In genomic region chr13:83523232-83523969, GRCm38 (mm10) we compare ENCODE assay signal across 8 mouse cellular contexts. TPM values are rescaled to one million over a fixed set of nuclear protein-coding genes. Genes with fewer than 3 reads are reported as not detected.
DNase-seq lines count a peak whose midpoint lies in the region; ATAC-seq and TF ChIP-seq lines count a peak whose summit lies in the region.

No protein-coding gene starts in this region.

- WGBS in intestine, postnatal 0 days = 3% methylated on average over 35 of the region's 35 CpGs
- WGBS in midbrain, embryonic 14.5 days = 2% methylated on average over 35 of the region's 35 CpGs

- peak overlapping the region; percentile 62 for H3K4me3 ChIP-seq in intestine, postnatal 0 days (ENCODE audit: low read depth, low read length)
- H3K4me3 ChIP-seq in midbrain, embryonic 14.5 days (replicated peaks; ENCODE audit: low read depth, low read length) = peak overlapping the region; percentile 63

- no peak for DNase-seq in frontal cortex, postnatal 25 days (ENCODE audit: low spot score in 2 of 2)
- peak; percentile 82 for DNase-seq in embryo, embryonic 10 days (ENCODE audit: low spot score)
- peak; percentile 99 for DNase-seq in heart, adult 11 months
- DNase-seq in liver = peak; percentile 48
- DNase-seq in midbrain, embryonic 14.5 days = peak; percentile 78
- peak; percentile 65 for DNase-seq in spleen, postnatal 36 days (ENCODE audit: low spot score in 2 of 2)

- ATAC-seq in frontal cortex, adult (ENCODE audit: low TSS enrichment) = peak; percentile 46
- ATAC-seq in intestine, postnatal 0 days = peak; percentile 33; the same call in 1 of the 2 replicates
- ATAC-seq in midbrain, embryonic 14.5 days (ENCODE audit: low FRiP score, low TSS enrichment) = peak; percentile 57

- H3K27ac ChIP-seq in intestine, postnatal 0 days (ENCODE audit: low read depth, low read length) = 0 out of 2 replicates have a peak overlapping the region, but pooled peaks have one; percentile 70
- H3K27ac ChIP-seq in midbrain, embryonic 14.5 days (replicated peaks; ENCODE audit: low read depth, low read length) = no peak overlapping the region; the same call in 1 of the 2 replicates

- H3K4me2 ChIP-seq in intestine, postnatal 0 days (replicated peaks; ENCODE audit: low read depth) = peak overlapping the region; percentile 67
- H3K4me2 ChIP-seq in midbrain, embryonic 14.5 days (ENCODE audit: low read length) = peak overlapping the region; percentile 85

- no peaks in the 10 kb centered on the region for H3K9me3 ChIP-seq in intestine, postnatal 0 days (ENCODE audit: control insufficient read depth)
- no peaks in the 10 kb centered on the region for H3K9me3 ChIP-seq in midbrain, embryonic 14.5 days (ENCODE audit: control insufficient read depth, low read length)

- H3K9ac ChIP-seq in intestine, postnatal 0 days (ENCODE audit: low read depth, low read length) = peak overlapping the region; percentile 50; the same call in 1 of the 2 replicates
- peak overlapping the region; percentile 60; the same call in 1 of the 2 replicates for H3K9ac ChIP-seq in midbrain, embryonic 14.5 days (replicated peaks; ENCODE audit: low read length)

- no peaks in the 10 kb centered on the region for H3K4me1 ChIP-seq in intestine, postnatal 0 days (replicated peaks; ENCODE audit: control insufficient read depth, insufficient read depth, low read length)
- no peaks in the 10 kb centered on the region for H3K4me1 ChIP-seq in midbrain, embryonic 14.5 days (ENCODE audit: control insufficient read depth, insufficient read depth, low read length)

- H3K36me3 ChIP-seq in intestine, postnatal 0 days (ENCODE audit: control insufficient read depth, insufficient read depth) = no peaks in the 10 kb centered on the region
- H3K36me3 ChIP-seq in midbrain, embryonic 14.5 days (ENCODE audit: control insufficient read depth, insufficient read depth, low read length) = no peaks in the 10 kb centered on the region

- TF ChIP-seq CTCF in intestine, postnatal 0 days (IDR thresholded peaks at IDR 0.05; ENCODE audit: low read depth) = no peak

- peaks cover 3% of the 10 kb centered on the region for H3K27me3 ChIP-seq in intestine, postnatal 0 days (replicated peaks; ENCODE audit: control insufficient read depth, insufficient read depth, low read length)
- peaks cover 14% of the 10 kb centered on the region; the same call in 1 of the 2 replicates for H3K27me3 ChIP-seq in midbrain, embryonic 14.5 days (ENCODE audit: control insufficient read depth, insufficient read depth, low read length)

RNA-seq across cellular contexts. Expression of gene Mef2c, which starts 19.6 kb away (rescaled TPM):
- polyA plus RNA-seq in intestine, postnatal 0 days (2015; fragmentation: Nextera tagmentation; extraction: Ambion mirVana) = 19.2 and 20.9 TPM in 2 replicates
- polyA plus RNA-seq in midbrain, embryonic 14.5 days (2014; fragmentation: Nextera tagmentation; extraction: Ambion mirVana) = 25.0 and 27.8 TPM in 2 replicates

Comparison
In these comparisons a context has a peak if more than half of its experiments do, and no peak if none do; other contexts are left out.
1. DNase-seq: peak in embryo, embryonic 10 days (single experiment), heart, adult 11 months (single experiment), liver (single experiment), midbrain, embryonic 14.5 days (single experiment) and spleen, postnatal 36 days (2 of 2); none in frontal cortex, postnatal 25 days (0 of 2).
2. Peak in every context shown above with its lines, with median percentiles within 50 percentile points of each other: ATAC-seq.